Mouse (Mus musculus) adrenal gland, adult (tissue): Measurements from ENCODE around the gene Tarsl2.
A peak's percentile ranks its signal among the peaks of the same experiment; 100 is the strongest.

Experiments
- DNase-seq, 2 experiments: peaks; one replicate each; pipeline ENCODE4 v3.0.0; 2022 to 2023; ENCODE audit warnings: low spot score in 1 of 2; ENCODE audit not compliant: inconsistent age in 2 of 2

Gene Tarsl2

GRCm38 (mm10) chr7:65734024-65734423 lies 89.3 kb downstream of the Tarsl2 start:
- peak; percentile 20 to 52 for DNase-seq

DNA sequence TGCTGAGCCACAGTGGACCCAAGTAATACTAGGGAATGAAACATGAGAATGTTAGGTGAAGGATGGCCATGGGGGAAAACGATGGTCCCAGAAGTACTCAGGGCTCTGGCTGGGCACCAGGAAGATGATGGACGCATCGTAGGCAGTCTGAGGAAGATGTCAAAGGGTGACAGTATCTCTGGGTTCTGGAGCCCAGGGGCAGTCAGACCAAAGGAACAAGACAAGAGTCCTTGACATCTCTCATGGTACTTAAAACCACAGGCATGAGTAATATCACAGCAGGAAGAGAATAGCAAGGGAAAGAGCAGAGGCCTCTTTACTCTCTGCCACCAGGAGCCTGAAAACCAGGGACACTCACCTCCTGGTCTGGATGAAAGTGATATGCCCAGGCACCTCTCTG lies 90.6 kb downstream of the Tarsl2 start:
- DNase-seq, result peak; percentile 51 to 57

- DNase-seq, result peak; percentile 88 to 93
Measured at GRCm38 (mm10) chr7:65737286-65738040, 92.8 kb downstream of the Tarsl2 start.
